26 mouse cellular contexts compared by ENCODE assay signal in the genomic region with DNA sequence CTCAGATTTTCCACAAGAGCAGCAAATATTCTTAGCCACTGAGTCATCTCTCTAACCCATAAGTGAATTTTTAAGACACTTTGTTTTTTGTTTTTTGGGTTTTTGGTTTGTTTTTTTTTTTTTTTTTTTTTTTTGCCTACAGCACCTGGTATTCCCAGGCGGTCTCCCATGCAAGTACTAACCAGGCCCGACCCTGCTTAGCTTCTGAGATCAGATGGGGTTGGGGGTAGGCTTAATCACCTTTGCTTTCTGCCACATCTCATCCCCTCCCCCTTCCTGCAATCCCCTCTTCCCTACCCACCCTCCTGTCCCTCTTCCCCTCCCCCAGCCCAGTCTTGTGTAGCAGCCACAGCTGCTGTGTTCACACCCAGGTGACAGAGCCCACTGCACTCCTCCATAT.
"Had no signal": no experiment of that assay in that cellular context is flagged by ENCODE, and none has a peak within 500 bp of the region (broad histone marks: within the 10 kb centered on the region; RNA-seq: fewer than 3 reads in every experiment).

No protein-coding gene starts in this region.

- H3K9ac ChIP-seq: heart, embryonic 13.5 days; heart, embryonic 15.5 days; hindbrain, embryonic 14.5 days; intestine, embryonic 15.5 days; limb, embryonic 12.5 days had no signal

- ATAC-seq: hindbrain, embryonic 16.5 days; inflammation-experienced regulatory T-cells, adult 6 months; intestine, embryonic 15.5 days; intestine, postnatal 0 days had no signal

- H3K4me2 ChIP-seq: heart, embryonic 11.5 days; heart, embryonic 13.5 days; heart, embryonic 15.5 days; hindbrain, embryonic 14.5 days; intestine, embryonic 15.5 days; limb, embryonic 12.5 days; liver, embryonic 11.5 days had no signal

- H3K4me3 ChIP-seq: heart, adult 2 months; heart, embryonic 13.5 days; heart, embryonic 15.5 days; hindbrain, embryonic 10.5 days; intestine, embryonic 15.5 days; layer of hippocampus, adult 2 months; left cerebral cortex, adult 2 months; limb, embryonic 10.5 days; limb, embryonic 12.5 days had no signal

- H3K36me3 ChIP-seq: heart, embryonic 13.5 days; heart, embryonic 15.5 days; hindbrain, embryonic 10.5 days; intestine, embryonic 15.5 days; limb, embryonic 10.5 days; limb, embryonic 12.5 days had no signal

- H3K4me1 ChIP-seq: heart, embryonic 13.5 days; heart, embryonic 15.5 days; intestine, embryonic 15.5 days had no signal

- H3K27me3 ChIP-seq: heart, embryonic 13.5 days; heart, embryonic 15.5 days; intestine, embryonic 15.5 days; limb, embryonic 12.5 days had no signal

- DNase-seq: gastrocnemius, postnatal 14 days; gastrocnemius, postnatal 36 days; heart, adult 11 months; heart, adult 2 months; heart, postnatal 14 days; heart, postnatal 36 days; kidney, adult 18-20 months; kidney, adult 8-10 months; kidney, postnatal 10 days; kidney, postnatal 25 days; kidney, postnatal 4 days; liver had no signal

- H3K27ac ChIP-seq: heart, adult 2 months; heart, embryonic 13.5 days; heart, embryonic 15.5 days; hindbrain, embryonic 14.5 days; intestine, embryonic 15.5 days; layer of hippocampus, adult 2 months; left cerebral cortex, adult 2 months; limb, embryonic 10.5 days; limb, embryonic 12.5 days had no signal

- H3K9me3 ChIP-seq: heart, embryonic 13.5 days; heart, embryonic 15.5 days; hindbrain, embryonic 10.5 days; intestine, embryonic 15.5 days; limb, embryonic 10.5 days; limb, embryonic 12.5 days had no signal
